Mouse (Mus musculus) liver, adult 2 months (tissue): ENCODE data around the gene E2f4.

ENCODE experiments used
- CTCF ChIP-seq: fragments of 200-500 bp; IDR thresholded peaks from 2 replicates; pipeline ENCODE4 v1.5.1; 2011; ENCODE audit warnings: low read depth, low read length, control low read depth
- POLR2A ChIP-seq: fragments of 200-500 bp; IDR thresholded peaks from 2 replicates; pipeline ENCODE4 v1.6.1; 2011; ENCODE audit warnings: low read length, control low read depth; ENCODE audit not compliant: insufficient read depth; ENCODE audit errors: extremely low read depth

- TF ChIP-seq POLR2A, result no peak
- TF ChIP-seq CTCF, result no peak
Observed at GRCm38 (mm10) chr8:105304325-105305210, 7.1 kb downstream of the E2f4 start.
